Mouse (Mus musculus) neural tube, embryonic 12.5 days (tissue): ENCODE measurements around the gene Stxbp6. TPM values are rescaled to one million over a fixed set of nuclear protein-coding genes. Genes with fewer than 3 reads are reported as not detected.
"Not testable (repeated sequence)": the region's sequence is repeated elsewhere in the genome, so short reads cannot be mapped to it uniquely, and the experiment has no call there.

Source experiments
- ATAC-seq: fragments of 200-750 bp; cut with Nextera tagmentation; 2 replicates; pipeline ENCODE4 v1.8.0; 2017; ENCODE audit warnings: low read depth, mild to moderate bottlenecking, moderate TSS enrichment, moderate library complexity; ENCODE audit not compliant: low FRiP score
- H3K27ac ChIP-seq: fragments of 300-500 bp; sonication (generic); 2 replicates; pipeline ENCODE4 v1.5.1; 2016
- H3K27me3 ChIP-seq: fragments of 300-500 bp; sonication (generic); replicated peaks from 2 replicates; pipeline ENCODE4 v1.6.1; 2016; ENCODE audit warnings: mild to moderate bottlenecking
- H3K36me3 ChIP-seq: fragments of 300-500 bp; sonication (generic); 2 replicates; pipeline ENCODE4 v1.6.1; 2016; ENCODE audit warnings: mild to moderate bottlenecking
- H3K4me1 ChIP-seq: fragments of 300-500 bp; sonication (generic); 2 replicates; pipeline ENCODE4 v1.6.1; 2016
- H3K4me2 ChIP-seq: fragments of 300-500 bp; sonication (generic); replicated peaks from 2 replicates; pipeline ENCODE4 v1.6.1; 2016; ENCODE audit warnings: mild to moderate bottlenecking
- H3K4me3 ChIP-seq: fragments of 300-500 bp; sonication (generic); 2 replicates; pipeline ENCODE4 v1.5.1; 2016
- H3K9ac ChIP-seq: fragments of 300-500 bp; sonication (generic); 2 replicates; pipeline ENCODE4 v1.6.1; 2016; ENCODE audit warnings: mild to moderate bottlenecking
- H3K9me3 ChIP-seq: fragments of 300-500 bp; sonication (generic); 2 replicates; pipeline ENCODE4 v1.6.1; 2016; ENCODE audit warnings: mild to moderate bottlenecking
- WGBS: fragments of 180-500 bp; shearing (Covaris S2); methylation state at CpG from one replicate; pipeline ENCODE4 v1.1.7; 2016; 5-methylcytosine and 5-hydroxymethylcytosine counted together
- polyA plus RNA-seq: library from polyadenylated mRNA; unstranded; fragments of >200 nt; fragmentation: Nextera tagmentation; extraction: Ambion mirVana; gene quantifications from 2 replicates; pipeline ENCODE4 v1.2.1, GENCODE M21; 2016

Gene Stxbp6
- polyA plus RNA-seq = 9.4 and 10.9 TPM in 2 replicates

GRCm38 (mm10) chr12:45074611-45075342 is at the start of gene Stxbp6:
TSS of gene Stxbp6 (minus strand) at chr12:45074709.
- H3K9me3 ChIP-seq = no peaks in the 10 kb centered on the region
- peak; percentile 52 for ATAC-seq
- peak within 1 kb of the TSS; percentile 74 for H3K4me3 ChIP-seq
- H3K4me2 ChIP-seq = peak within 1 kb of the TSS; percentile 99
- H3K36me3 ChIP-seq = no peaks in the 10 kb centered on the region
- peak within 1 kb of the TSS; percentile 37; the same call in 1 of the 2 replicates for H3K27ac ChIP-seq
- H3K27me3 ChIP-seq = 0 out of 2 replicates have a peak, but pooled peaks cover 7% of the 10 kb centered on the region
- peaks cover 8% of the 10 kb centered on the region for H3K4me1 ChIP-seq
- 3% methylated on average over 20 of the region's 20 CpGs for WGBS
- H3K9ac ChIP-seq = peak within 1 kb of the TSS; percentile 69

- not testable (repeated sequence) for ATAC-seq, H3K27ac ChIP-seq, H3K9ac ChIP-seq, H3K4me3 ChIP-seq, H3K27me3 ChIP-seq, H3K9me3 ChIP-seq, H3K4me1 ChIP-seq, H3K36me3 ChIP-seq, H3K4me2 ChIP-seq
- WGBS = 82% methylated on average over 2 of the region's 2 CpGs
These were observed 28.4 kb upstream of the Stxbp6 start for GRCm38 (mm10) chr12:45102954-45103353.

GRCm38 (mm10) chr12:45093732-45094131 is 19.2 kb upstream of the Stxbp6 start:
- H3K9ac ChIP-seq = no peak overlapping the region
- H3K27ac ChIP-seq = no peak overlapping the region
- no peak overlapping the region for H3K4me3 ChIP-seq
- H3K9me3 ChIP-seq = no peaks in the 10 kb centered on the region
- H3K4me2 ChIP-seq = no peak overlapping the region
- WGBS = 78% methylated on average over 2 of the region's 2 CpGs
- no peaks in the 10 kb centered on the region for H3K27me3 ChIP-seq
- H3K4me1 ChIP-seq = no peaks in the 10 kb centered on the region
- no peak for ATAC-seq
- no peaks in the 10 kb centered on the region for H3K36me3 ChIP-seq

GRCm38 (mm10) chr12:45092444-45092843 is 17.9 kb upstream of the Stxbp6 start:
- no peak overlapping the region for H3K27ac ChIP-seq
- no peaks in the 10 kb centered on the region for H3K9me3 ChIP-seq
- H3K4me3 ChIP-seq = no peak overlapping the region
- 83% methylated on average over 3 of the region's 3 CpGs for WGBS
- no peaks in the 10 kb centered on the region for H3K36me3 ChIP-seq
- H3K9ac ChIP-seq = no peak overlapping the region
- H3K27me3 ChIP-seq = no peaks in the 10 kb centered on the region
- no peak for ATAC-seq
- H3K4me2 ChIP-seq = no peak overlapping the region
- no peaks in the 10 kb centered on the region for H3K4me1 ChIP-seq

GRCm38 (mm10) chr12:45083145-45083475 is 8.6 kb upstream of the Stxbp6 start:
- no peak overlapping the region for H3K4me2 ChIP-seq
- H3K27me3 ChIP-seq = no peaks in the 10 kb centered on the region
- WGBS = 85% methylated on average over 1 of the region's 1 CpGs
- no peak overlapping the region for H3K4me3 ChIP-seq
- no peaks in the 10 kb centered on the region for H3K36me3 ChIP-seq
- no peak overlapping the region for H3K27ac ChIP-seq
- H3K9ac ChIP-seq = no peak overlapping the region
- H3K9me3 ChIP-seq = no peaks in the 10 kb centered on the region
- ATAC-seq = no peak
- H3K4me1 ChIP-seq = no peaks in the 10 kb centered on the region

GRCm38 (mm10) chr12:45082379-45083144 is 8.1 kb upstream of the Stxbp6 start:
- H3K4me1 ChIP-seq = no peaks in the 10 kb centered on the region
- H3K36me3 ChIP-seq = no peaks in the 10 kb centered on the region
- H3K9ac ChIP-seq = no peak overlapping the region
- no peak overlapping the region for H3K4me3 ChIP-seq
- 75% methylated on average over 4 of the region's 4 CpGs for WGBS
- no peak for ATAC-seq
- no peak overlapping the region for H3K4me2 ChIP-seq
- H3K27me3 ChIP-seq = no peaks in the 10 kb centered on the region
- no peak overlapping the region for H3K27ac ChIP-seq
- H3K9me3 ChIP-seq = no peaks in the 10 kb centered on the region

GRCm38 (mm10) chr12:45081617-45082016 is 7.1 kb upstream of the Stxbp6 start:
- Histone ChIP-seq H3K27me3 (no peaks in the 10 kb centered on the region), H3K4me2 (no peak overlapping the region), H3K27ac (no peak overlapping the region), H3K9ac (no peak overlapping the region), H3K4me1 (no peaks in the 10 kb centered on the region), H3K4me3 (no peak overlapping the region), H3K36me3 (no peaks in the 10 kb centered on the region), H3K9me3 (no peaks in the 10 kb centered on the region)
- ATAC-seq = no peak
- 75% methylated on average over 1 of the region's 1 CpGs for WGBS

- Histone ChIP-seq H3K27me3 (no peaks in the 10 kb centered on the region), H3K4me2 (no peak overlapping the region), H3K4me1 (no peaks in the 10 kb centered on the region), H3K27ac (no peak overlapping the region), H3K4me3 (no peak overlapping the region), H3K9me3 (no peaks in the 10 kb centered on the region), H3K36me3 (no peaks in the 10 kb centered on the region), H3K9ac (no peak overlapping the region)
- 77% methylated on average over 5 of the region's 5 CpGs for WGBS
- ATAC-seq = no peak
These were observed 6.2 kb upstream of the Stxbp6 start for GRCm38 (mm10) chr12:45080753-45081122.

- no peak for ATAC-seq
These were observed 5.7 kb upstream of the Stxbp6 start for GRCm38 (mm10) chr12:45080036-45080752.

GRCm38 (mm10) chr12:45075631-45076030 is 1.1 kb upstream of the Stxbp6 start:
- Histone ChIP-seq H3K27me3 (0 out of 2 replicates have a peak, but pooled peaks cover 7% of the 10 kb centered on the region), H3K36me3 (no peaks in the 10 kb centered on the region), H3K9me3 (no peaks in the 10 kb centered on the region), H3K27ac (no peak overlapping the region), H3K4me3 (no peak overlapping the region), H3K9ac (no peak overlapping the region), H3K4me1 (peaks cover 8% of the 10 kb centered on the region), H3K4me2 (peak overlapping the region; percentile 99)
- 80% methylated on average over 11 of the region's 11 CpGs for WGBS
- no peak for ATAC-seq

More at GRCm38 (mm10) chr12:45080036-45080752, 5.7 kb upstream of the Stxbp6 start:
- Histone ChIP-seq H3K9ac (no peak overlapping the region), H3K4me3 (no peak overlapping the region), H3K27me3 (no peaks in the 10 kb centered on the region), H3K9me3 (no peaks in the 10 kb centered on the region), H3K4me2 (no peak overlapping the region), H3K4me1 (no peaks in the 10 kb centered on the region), H3K36me3 (no peaks in the 10 kb centered on the region), H3K27ac (no peak overlapping the region)
- WGBS = 76% methylated on average over 5 of the region's 5 CpGs

GRCm38 (mm10) chr12:45074042-45074601 is 387 bp downstream of the Stxbp6 start:
- peak overlapping the region; percentile 74 for H3K4me3 ChIP-seq
- no peaks in the 10 kb centered on the region for H3K36me3 ChIP-seq
- peak overlapping the region; percentile 69 for H3K9ac ChIP-seq
- H3K9me3 ChIP-seq = no peaks in the 10 kb centered on the region
- 0 out of 2 replicates have a peak, but pooled peaks cover 7% of the 10 kb centered on the region for H3K27me3 ChIP-seq
- H3K4me2 ChIP-seq = peak overlapping the region; percentile 99
- WGBS = under 1% methylated on average over 62 of the region's 62 CpGs
- peak overlapping the region; percentile 37; the same call in 1 of the 2 replicates for H3K27ac ChIP-seq
- ATAC-seq = peak; percentile 86
- peaks cover 8% of the 10 kb centered on the region for H3K4me1 ChIP-seq
